Mouse (Mus musculus) embryonic facial prominence, embryonic 14.5 days (tissue): ENCODE results near the gene Ptprj. TPM values are rescaled to one million over a fixed set of nuclear protein-coding genes. Genes with fewer than 3 reads are reported as not detected.

Source experiments
- ATAC-seq: fragments of 200-750 bp; cut with Nextera tagmentation; 2 replicates; pipeline ENCODE4 v1.8.0; 2017; ENCODE audit warnings: low read depth, moderate number of reproducible peaks, moderate TSS enrichment
- DNase-seq: peaks from one replicate; pipeline ENCODE4 v3.0.0-alpha.2; 2015; ENCODE audit warnings: low spot score
- H3K27ac ChIP-seq: fragments of 300-500 bp; sonication (generic); replicated peaks from 2 replicates; pipeline ENCODE4 v1.5.1; 2014; ENCODE audit warnings: low read depth, mild to moderate bottlenecking, low read length, moderate library complexity
- H3K27me3 ChIP-seq: fragments of 300-500 bp; sonication (generic); replicated peaks from 2 replicates; pipeline ENCODE4 v1.6.1; 2014; ENCODE audit warnings: low read length; ENCODE audit not compliant: control insufficient read depth, insufficient read depth
- H3K36me3 ChIP-seq: fragments of 300-500 bp; sonication (generic); 2 replicates; pipeline ENCODE4 v1.6.1; 2014; ENCODE audit warnings: low read length, mixed read lengths; ENCODE audit not compliant: control insufficient read depth, insufficient read depth
- H3K4me1 ChIP-seq: fragments of 300-500 bp; sonication (generic); 2 replicates; pipeline ENCODE4 v1.6.1; 2014; ENCODE audit warnings: antibody characterized with exemption, low read length; ENCODE audit not compliant: control insufficient read depth, insufficient read depth
- H3K4me2 ChIP-seq: fragments of 300-500 bp; sonication (generic); 2 replicates; pipeline ENCODE4 v1.6.1; 2014; ENCODE audit warnings: low read depth, mild to moderate bottlenecking, low read length, moderate library complexity, mixed read lengths
- H3K4me3 ChIP-seq: fragments of 300-500 bp; sonication (generic); 2 replicates; pipeline ENCODE4 v1.5.1; 2014; ENCODE audit warnings: low read depth, mild to moderate bottlenecking, low read length
- H3K9ac ChIP-seq: fragments of 300-500 bp; sonication (generic); 2 replicates; pipeline ENCODE4 v1.6.1; 2014; ENCODE audit warnings: low read depth, mild to moderate bottlenecking, low read length, moderate library complexity, mixed read lengths
- H3K9me3 ChIP-seq: fragments of 300-500 bp; sonication (generic); 2 replicates; pipeline ENCODE4 v1.6.1; 2016; ENCODE audit warnings: low read length; ENCODE audit not compliant: control insufficient read depth
- WGBS: fragments of 180-500 bp; shearing (Covaris S2); extraction: QIAGEN DNeasy Blood & Tissue Kit; methylation state at CpG from one replicate; pipeline ENCODE4 v1.1.7; 2014; 5-methylcytosine and 5-hydroxymethylcytosine counted together
- polyA plus RNA-seq: library from polyadenylated mRNA; unstranded; fragments of >200 nt; fragmentation: Nextera tagmentation; extraction: Ambion mirVana; gene quantifications from 2 replicates; pipeline ENCODE4 v1.2.1, GENCODE M21; 2014

Gene Ptprj
- polyA plus RNA-seq, 1 experiment from 2014 or later: 4.1 TPM

- H3K27me3 ChIP-seq: no peaks in the 10 kb centered on the region
- 0 out of 2 replicates have a peak, but pooled peaks cover 5% of the 10 kb centered on the region for H3K4me1 ChIP-seq
- no peak for DNase-seq
- H3K9ac ChIP-seq: no peak overlapping the region
- no peak overlapping the region for H3K27ac ChIP-seq
- no peaks in the 10 kb centered on the region for H3K9me3 ChIP-seq
- no peak overlapping the region for H3K4me2 ChIP-seq
- H3K4me3 ChIP-seq: no peak overlapping the region
- no peaks in the 10 kb centered on the region for H3K36me3 ChIP-seq
- WGBS: 97% methylated on average over 4 of the region's 4 CpGs
- ATAC-seq: no peak
Measured at GRCm38 (mm10) chr2:90509268-90509667, 71.2 kb downstream of the Ptprj start.

GRCm38 (mm10) chr2:90506143-90506542, 74.3 kb downstream of the Ptprj start:
- no peak for ATAC-seq
- WGBS: 48% methylated on average over 3 of the region's 3 CpGs
- H3K27ac ChIP-seq: no peak overlapping the region

GRCm38 (mm10) chr2:90504731-90505171, 75.7 kb downstream of the Ptprj start:
- WGBS: 81% methylated on average over 6 of the region's 6 CpGs
- no peak overlapping the region for H3K4me3 ChIP-seq
- H3K36me3 ChIP-seq: no peaks in the 10 kb centered on the region
- H3K27me3 ChIP-seq: no peaks in the 10 kb centered on the region
- H3K4me1 ChIP-seq: 0 out of 2 replicates have a peak, but pooled peaks cover 5% of the 10 kb centered on the region
- no peak overlapping the region for H3K4me2 ChIP-seq
- no peak overlapping the region for H3K27ac ChIP-seq
- ATAC-seq (peak; percentile 47; the same call in 1 of the 2 replicates), DNase-seq (peak; percentile 30)
- H3K9me3 ChIP-seq: no peaks in the 10 kb centered on the region
- H3K9ac ChIP-seq: no peak overlapping the region

More at GRCm38 (mm10) chr2:90506143-90506542, 74.3 kb downstream of the Ptprj start:
- Histone ChIP-seq H3K4me2 (no peak overlapping the region), H3K4me3 (no peak overlapping the region), H3K4me1 (0 out of 2 replicates have a peak, but pooled peaks cover 5% of the 10 kb centered on the region), H3K27me3 (no peaks in the 10 kb centered on the region), H3K36me3 (no peaks in the 10 kb centered on the region), H3K9me3 (no peaks in the 10 kb centered on the region), H3K9ac (no peak overlapping the region)
- DNase-seq: peak; percentile 24

- no peaks in the 10 kb centered on the region for H3K36me3 ChIP-seq
- no peak for ATAC-seq
- no peak overlapping the region for H3K9ac ChIP-seq
- no peak overlapping the region for H3K4me3 ChIP-seq
- H3K9me3 ChIP-seq: no peaks in the 10 kb centered on the region
- no peak overlapping the region for H3K27ac ChIP-seq
- no peak for DNase-seq
- 89% methylated on average over 3 of the region's 3 CpGs for WGBS
- 0 out of 2 replicates have a peak, but pooled peaks cover 5% of the 10 kb centered on the region for H3K4me1 ChIP-seq
- no peak overlapping the region for H3K4me2 ChIP-seq
- no peaks in the 10 kb centered on the region for H3K27me3 ChIP-seq
Measured at GRCm38 (mm10) chr2:90503182-90503833, 77.1 kb downstream of the Ptprj start.

- no peak for DNase-seq
- H3K9me3 ChIP-seq: no peaks in the 10 kb centered on the region
- H3K9ac ChIP-seq: no peak overlapping the region
- no peak overlapping the region for H3K4me2 ChIP-seq
- 0 out of 2 replicates have a peak, but pooled peaks cover 5% of the 10 kb centered on the region for H3K4me1 ChIP-seq
- no peaks in the 10 kb centered on the region for H3K27me3 ChIP-seq
- H3K27ac ChIP-seq: no peak overlapping the region
- H3K36me3 ChIP-seq: no peaks in the 10 kb centered on the region
- H3K4me3 ChIP-seq: no peak overlapping the region
- ATAC-seq: no peak
Measured at GRCm38 (mm10) chr2:90502738-90503137, 77.7 kb downstream of the Ptprj start.

- Histone ChIP-seq H3K4me1 (0 out of 2 replicates have a peak, but pooled peaks cover 5% of the 10 kb centered on the region), H3K9me3 (no peaks in the 10 kb centered on the region), H3K27me3 (no peaks in the 10 kb centered on the region), H3K9ac (no peak overlapping the region), H3K4me3 (no peak overlapping the region), H3K4me2 (no peak overlapping the region), H3K36me3 (no peaks in the 10 kb centered on the region), H3K27ac (no peak overlapping the region)
- ATAC-seq: no peak
- WGBS: 39% methylated on average over 3 of the region's 3 CpGs
- DNase-seq: no peak
Measured at GRCm38 (mm10) chr2:90501708-90502107, 78.7 kb downstream of the Ptprj start.

GRCm38 (mm10) chr2:90500892-90501291, 79.6 kb downstream of the Ptprj start:
- H3K36me3 ChIP-seq: no peaks in the 10 kb centered on the region
- H3K4me3 ChIP-seq: no peak overlapping the region
- no peak overlapping the region for H3K4me2 ChIP-seq
- no peak for DNase-seq
- H3K27me3 ChIP-seq: no peaks in the 10 kb centered on the region
- H3K9me3 ChIP-seq: no peaks in the 10 kb centered on the region
- H3K27ac ChIP-seq: no peak overlapping the region
- no peak for ATAC-seq
- H3K9ac ChIP-seq: no peak overlapping the region
- H3K4me1 ChIP-seq: no peaks in the 10 kb centered on the region

- no peak overlapping the region for H3K4me3 ChIP-seq
- WGBS: 75% methylated on average over 1 of the region's 1 CpGs
Measured at GRCm38 (mm10) chr2:90499002-90499401, 81.4 kb downstream of the Ptprj start.

GRCm38 (mm10) chr2:90497551-90497950, 82.9 kb downstream of the Ptprj start:
- ATAC-seq: no peak
- Histone ChIP-seq H3K27ac (no peak overlapping the region), H3K9me3 (no peaks in the 10 kb centered on the region), H3K36me3 (no peaks in the 10 kb centered on the region), H3K27me3 (no peaks in the 10 kb centered on the region), H3K4me3 (no peak overlapping the region), H3K9ac (no peak overlapping the region), H3K4me1 (no peaks in the 10 kb centered on the region), H3K4me2 (no peak overlapping the region)
- no peak for DNase-seq
- WGBS: 77% methylated on average over 3 of the region's 3 CpGs

More at GRCm38 (mm10) chr2:90499002-90499401, 81.4 kb downstream of the Ptprj start:
- H3K4me2 ChIP-seq: no peak overlapping the region
- no peaks in the 10 kb centered on the region for H3K9me3 ChIP-seq
- no peaks in the 10 kb centered on the region for H3K36me3 ChIP-seq
- no peak overlapping the region for H3K9ac ChIP-seq
- H3K27ac ChIP-seq: no peak overlapping the region
- DNase-seq (no peak), ATAC-seq (no peak)
- H3K4me1 ChIP-seq: no peaks in the 10 kb centered on the region
- H3K27me3 ChIP-seq: no peaks in the 10 kb centered on the region
